Mouse (Mus musculus) B cell, adult 2 months (primary cell): ENCODE measurements around the gene Mesd.
"Not testable (repeated sequence)": the region's sequence is repeated elsewhere in the genome, so short reads cannot be mapped to it uniquely, and the experiment has no call there.

ENCODE experiments used
- DNase-seq, 2 experiments: peaks; one replicate each; pipeline ENCODE4 v3.0.0; 2022

Mesd gene

DNA sequence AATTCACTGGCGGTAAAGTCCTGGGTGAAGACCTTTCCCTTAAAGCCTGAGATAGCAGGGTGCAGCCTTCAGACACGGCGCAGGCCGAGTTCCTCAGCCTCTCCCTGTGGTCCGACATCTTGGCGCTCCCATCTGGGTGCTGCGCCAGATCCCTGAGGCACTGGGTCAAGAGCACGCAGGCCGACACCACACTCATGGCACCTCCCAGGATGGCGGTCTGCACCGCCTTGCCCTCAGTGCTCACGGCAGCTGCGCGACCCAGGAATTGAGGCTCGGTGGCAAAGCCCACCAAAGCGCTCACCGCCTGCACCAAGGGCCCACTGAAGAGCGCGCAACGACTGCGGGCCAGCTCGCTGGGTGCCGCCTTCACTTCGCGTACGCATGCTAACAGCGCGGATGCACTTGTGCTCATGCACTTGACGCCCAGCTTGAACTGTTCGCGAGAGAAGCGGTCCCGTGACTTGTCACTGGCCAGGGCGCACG is 2.1 kb upstream of the Mesd start:
- DNase-seq = no peak

DNA sequence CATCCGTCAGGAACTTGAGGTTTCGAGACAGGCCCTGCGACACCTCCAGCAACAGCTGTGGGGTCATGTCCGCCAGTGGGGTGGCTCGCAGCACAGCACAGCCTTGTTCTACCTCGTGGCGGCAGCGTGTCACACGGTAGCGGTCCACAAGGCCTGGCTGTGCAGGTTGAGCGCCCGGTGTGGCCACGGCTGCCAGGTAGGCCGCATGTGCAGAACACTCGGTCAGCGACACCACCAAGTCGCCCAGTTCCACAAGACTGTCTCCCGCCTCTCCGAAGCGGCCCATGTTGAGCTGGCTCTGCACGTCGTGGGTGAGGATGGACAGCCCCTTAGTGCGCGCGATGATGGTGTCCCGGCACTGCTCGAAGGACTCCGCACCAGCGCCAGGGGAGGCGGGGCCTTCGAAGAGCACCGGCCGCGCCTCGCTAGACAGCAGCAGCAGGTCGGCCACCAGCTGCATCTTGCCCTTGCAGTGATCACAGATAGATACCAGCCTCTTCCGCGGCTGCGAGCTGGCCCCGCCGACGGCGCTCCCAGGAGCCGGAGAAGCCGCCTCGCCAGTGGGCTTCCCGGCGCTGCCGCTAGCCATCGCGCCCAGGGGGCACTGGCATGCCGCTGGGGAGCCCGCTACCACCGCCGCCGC is 1.5 kb upstream of the Mesd start:
- peak; percentile 46 to 58 for DNase-seq

DNA sequence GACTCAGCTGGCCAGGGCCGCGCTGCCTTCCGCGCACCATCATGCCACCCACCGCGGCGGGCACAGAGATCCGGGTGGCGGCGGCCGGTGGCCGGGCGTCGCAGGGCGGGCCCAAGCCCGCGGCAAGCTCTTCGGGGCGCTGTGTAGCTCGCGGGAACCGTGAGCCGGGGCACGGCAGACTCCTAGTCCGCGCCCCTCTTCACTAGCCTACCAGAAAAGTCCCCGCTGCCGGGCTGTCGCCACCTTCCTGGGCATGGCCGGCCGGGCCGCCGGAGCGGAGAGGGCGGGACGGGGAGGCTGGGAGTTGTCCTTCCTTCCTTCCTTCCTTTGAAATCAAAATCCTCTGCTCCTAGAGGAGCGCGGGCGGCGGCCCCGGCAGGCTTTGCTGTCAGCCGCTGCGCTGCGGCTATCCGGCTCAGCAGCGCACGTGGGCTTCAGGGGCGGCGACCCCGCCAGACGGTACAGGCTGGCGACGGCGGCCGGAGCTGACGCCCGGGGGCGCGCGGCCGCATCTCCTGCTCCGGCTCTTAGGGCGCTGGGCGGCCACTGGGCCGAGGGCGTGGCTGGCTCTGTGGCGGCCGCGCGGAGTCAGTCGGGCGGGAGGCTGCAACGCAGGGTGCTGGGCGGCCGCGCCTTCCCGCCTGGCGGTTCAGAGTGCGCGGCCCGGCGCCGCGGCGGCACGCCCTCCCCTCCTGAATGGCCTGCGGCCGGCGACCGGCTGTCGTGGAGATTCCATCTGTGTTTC is 818 bp upstream of the Mesd start:
- DNase-seq = peak in 1 of 2 experiments; percentile 60

DNA sequence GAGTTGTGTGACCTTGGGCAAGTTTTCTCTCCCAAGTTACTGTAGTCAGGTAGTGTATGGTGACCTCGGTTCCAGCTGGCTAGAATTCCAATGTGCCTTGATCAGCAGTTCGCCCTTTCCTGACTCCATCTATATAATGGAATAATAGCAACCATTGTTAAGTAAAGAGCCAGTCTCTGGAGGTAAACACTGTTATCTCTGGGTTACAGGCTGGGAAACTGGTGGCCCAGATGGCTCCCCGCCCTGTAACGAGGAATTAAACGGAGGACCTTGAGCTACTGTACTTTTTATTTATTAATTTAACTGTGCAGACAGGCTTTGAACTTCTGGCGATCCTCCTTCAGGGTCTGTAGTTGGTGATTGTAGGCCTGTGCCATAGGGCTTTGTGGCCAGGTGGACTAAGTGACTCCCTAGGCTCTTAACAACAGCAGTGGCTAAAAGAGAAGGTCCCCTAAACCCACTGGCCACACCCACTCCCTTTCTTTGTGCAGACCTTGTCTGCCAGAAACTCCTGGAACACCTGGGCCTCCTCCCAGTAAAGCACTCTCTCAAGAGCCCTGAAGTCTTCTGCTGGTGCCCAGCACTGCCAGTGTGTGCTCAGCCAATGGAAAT is 761 bp downstream of the Mesd start:
- no peak for DNase-seq

DNA sequence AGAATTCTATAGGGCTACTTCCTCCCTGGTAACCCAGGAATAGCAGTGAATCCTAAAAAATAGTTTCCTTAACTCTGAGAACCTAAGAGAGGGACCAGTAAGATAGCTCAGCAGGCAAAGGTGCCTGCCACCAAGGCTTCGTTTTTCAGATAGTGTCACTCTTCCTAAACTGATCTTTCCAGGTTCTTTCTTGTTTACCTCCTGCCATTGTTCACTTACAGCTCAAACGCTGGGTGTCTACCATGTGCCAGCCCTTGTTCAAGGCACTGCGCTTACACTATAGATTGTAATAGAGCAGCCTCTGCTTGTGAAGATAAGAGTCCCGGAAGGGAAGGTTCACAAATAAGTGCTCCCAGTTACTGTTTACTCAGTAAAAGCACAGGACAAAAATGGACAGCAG is 1.6 kb downstream of the Mesd start:
- no peak for DNase-seq

DNA sequence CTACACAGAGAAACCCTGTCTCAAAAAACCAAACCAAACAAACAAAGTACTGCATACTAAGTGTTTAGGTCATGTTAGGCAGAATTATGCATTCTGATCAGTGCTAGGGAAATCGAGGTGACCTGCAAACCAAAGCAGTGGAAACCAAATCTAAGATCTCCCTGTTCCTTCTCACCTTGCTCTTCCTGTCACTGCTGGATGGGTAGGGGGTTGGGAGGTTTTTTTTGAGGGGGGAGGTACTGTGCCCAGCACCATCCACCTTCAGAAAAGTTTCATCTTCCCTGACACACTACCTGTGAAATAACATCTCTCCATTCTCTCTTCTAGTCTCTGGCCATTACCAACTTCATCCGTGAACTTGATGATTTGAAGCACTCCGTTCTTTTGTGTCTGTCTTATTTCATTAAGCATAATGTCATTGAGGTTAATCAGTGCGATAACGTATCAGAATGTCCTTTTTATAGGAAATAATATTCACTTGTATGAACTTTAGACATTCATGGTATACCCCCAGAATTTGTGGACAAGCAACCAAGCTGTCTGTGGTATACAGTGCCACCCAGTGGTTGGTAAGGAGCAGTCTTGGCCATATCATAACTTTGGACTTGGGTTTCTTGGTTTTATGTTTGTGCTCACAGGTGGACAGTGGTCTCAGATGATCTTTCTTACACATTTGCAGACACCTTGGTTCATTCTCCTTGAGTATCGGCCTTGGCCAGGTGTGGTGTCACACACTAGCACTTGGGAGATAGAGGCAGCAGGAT is 2.3 kb downstream of the Mesd start:
- peak; percentile 42 to 50 for DNase-seq

DNA sequence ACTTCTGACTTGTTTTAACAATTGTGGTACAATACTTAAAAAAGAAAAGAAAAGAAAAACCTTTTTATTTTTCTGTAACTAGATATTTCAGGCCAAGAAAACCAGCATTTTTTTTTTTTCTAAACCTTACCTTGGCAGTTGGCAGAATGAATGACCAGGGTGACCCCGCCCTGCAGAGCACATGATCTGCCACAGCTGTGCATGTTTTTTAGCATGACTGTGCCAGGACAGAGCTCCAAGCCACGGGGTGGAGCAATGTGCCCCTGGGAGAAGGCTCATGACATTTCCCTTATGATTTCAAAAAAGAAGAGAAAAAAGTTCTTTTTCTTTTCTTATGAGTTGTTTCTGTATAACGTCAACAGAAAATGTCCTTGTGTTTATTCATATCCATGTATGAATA is 5.1 kb downstream of the Mesd start:
- DNase-seq = no peak

DNA sequence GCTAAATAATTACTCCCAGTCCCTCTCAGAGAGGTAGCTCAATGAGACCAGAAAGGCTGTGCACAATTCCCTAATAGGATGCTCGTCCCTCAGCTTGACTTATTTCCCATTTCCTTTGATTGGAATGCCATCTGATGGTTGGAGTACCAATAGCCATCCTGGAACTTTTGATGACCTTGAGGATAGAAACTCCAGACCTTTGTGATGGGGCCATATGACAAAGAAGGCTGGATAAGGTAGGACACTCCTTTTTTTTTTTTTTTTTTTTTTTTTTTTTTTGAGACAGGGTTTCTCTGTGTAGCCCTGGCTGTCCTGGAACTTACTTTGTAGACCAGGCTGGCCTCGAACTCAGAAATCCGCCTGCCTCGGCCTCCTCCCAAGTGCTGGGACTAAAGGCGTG is 5.7 kb downstream of the Mesd start:
- not testable (repeated sequence) for DNase-seq

DNA sequence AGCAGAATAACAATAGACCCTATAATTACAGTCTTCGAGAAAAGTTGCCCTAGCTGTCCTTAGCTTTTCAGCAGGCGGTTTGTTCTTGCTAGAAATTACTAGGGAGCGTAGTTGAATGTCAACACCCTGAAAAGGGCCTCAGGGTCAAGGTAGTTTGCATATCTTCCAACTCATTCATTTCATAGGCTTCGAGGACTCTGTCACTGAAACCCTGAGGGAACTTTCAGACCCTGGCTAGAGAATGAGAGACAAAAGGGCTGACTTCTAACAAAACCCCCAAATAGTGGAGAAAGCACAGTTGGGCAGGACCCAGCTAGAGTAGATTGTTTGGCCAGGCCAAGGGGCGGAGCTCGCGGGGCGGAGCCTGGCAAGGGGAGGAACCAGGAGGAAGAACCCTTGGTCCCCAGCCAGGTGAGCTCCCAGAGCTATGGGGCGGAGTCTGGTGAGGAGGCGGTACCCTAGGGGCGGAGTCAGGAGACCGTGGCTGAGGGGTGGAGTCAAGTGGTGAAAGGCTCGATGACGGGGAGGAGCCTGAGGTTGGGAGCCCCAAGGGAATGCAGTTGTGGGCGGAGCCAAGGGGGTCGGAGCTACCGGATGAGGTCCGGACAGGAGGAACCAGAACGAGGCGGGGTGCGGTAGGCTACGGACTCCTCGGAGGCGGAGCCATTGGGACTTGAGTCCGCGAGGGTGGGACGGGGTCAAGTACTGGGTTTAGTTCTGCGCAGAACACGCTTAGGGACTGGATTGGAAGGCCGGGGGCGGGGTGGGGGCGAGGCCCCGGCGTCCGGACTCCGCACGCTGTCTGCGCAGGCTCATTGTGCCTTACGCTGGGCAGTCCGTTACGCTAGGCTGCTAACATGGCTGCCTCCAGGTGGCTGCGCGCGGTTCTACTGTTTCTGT is 7.4 kb downstream of the Mesd start:
- peak; percentile 100 for DNase-seq

DNA sequence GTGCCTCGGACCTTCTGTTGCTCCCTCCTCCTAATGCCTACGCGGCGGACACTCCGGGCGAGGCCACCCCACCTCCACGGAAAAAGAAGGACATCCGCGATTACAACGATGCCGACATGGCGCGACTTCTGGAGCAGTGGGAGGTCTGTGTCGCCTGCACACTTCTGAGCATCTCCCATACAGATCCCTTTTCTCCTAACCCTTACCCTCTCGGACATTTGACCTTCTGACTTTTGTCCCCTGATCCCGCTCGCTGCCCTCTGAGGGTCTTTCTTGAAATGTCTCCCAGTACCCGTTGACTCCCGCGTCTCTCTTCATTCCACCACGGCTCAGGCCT is 8.0 kb downstream of the Mesd start:
- no peak for DNase-seq

DNA sequence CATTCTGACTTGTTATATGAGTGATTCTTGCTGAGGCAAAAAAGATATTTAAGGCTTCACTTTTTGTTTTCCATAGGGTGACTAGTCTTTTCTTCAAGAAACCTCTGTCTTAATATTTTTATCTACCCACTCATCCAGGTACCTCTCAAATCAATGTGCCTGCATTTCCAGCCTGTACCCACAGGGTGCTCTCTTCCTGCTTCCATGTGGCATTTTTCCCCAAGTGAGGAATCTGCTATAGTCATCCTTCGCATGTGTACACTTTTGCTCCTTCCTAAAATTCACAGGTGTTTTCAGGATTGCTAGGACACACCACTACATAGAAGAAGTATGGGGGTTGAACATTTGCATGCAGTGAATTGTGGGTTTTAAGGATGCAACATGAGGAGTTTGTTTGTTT is 10.1 kb downstream of the Mesd start:
- no peak for DNase-seq

DNA sequence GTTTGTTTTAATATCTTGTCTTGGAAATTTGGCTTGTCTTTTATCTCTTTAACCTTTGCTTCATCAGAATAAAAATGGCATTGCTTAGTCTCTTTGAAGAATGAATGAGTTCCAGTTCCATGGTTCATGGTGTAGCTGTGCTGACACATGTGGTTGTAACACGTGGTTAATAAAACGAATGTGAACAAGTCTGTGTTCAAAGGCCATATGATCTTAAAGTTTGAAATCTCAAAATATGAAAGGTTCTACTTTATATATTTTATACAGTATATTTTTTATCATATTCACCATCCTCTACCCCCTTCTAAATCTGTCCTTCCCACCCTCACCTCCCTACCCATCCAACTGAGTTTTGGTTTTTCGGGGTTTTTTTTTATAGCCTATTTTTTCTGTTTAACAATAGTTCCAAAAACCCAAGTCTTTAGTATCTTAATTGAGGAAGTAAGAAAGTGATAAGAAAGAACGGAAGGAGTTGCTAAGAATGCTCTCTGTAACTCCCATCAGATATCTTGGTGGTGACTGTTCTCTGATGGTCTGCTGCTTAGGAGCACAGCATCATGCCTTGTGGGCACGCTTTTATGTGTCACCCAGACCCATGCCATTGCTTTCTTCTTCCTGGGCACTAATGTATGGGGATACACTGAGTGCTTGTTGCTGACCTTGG is 11.9 kb downstream of the Mesd start:
- DNase-seq = no peak

DNA sequence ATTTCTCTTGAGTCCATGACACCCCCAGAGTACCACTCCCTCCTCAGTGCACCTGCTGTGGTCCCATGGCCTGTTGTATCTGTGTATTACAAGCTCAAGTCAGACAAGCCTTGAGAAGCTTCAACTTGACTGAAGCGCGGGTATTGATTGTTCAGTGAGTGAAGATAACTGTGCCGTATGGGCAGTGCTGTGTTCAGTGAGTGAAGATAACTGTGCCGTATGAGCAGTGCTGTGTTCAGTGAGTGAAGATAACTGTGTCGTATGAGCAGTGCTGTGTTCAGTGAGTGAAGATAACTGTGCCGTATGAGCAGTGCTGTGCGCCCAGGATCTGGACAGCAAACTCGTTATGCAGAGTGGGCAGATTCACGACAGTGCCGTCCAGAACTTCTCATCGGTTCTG is 14.0 kb downstream of the Mesd start:
- no peak for DNase-seq

DNA sequence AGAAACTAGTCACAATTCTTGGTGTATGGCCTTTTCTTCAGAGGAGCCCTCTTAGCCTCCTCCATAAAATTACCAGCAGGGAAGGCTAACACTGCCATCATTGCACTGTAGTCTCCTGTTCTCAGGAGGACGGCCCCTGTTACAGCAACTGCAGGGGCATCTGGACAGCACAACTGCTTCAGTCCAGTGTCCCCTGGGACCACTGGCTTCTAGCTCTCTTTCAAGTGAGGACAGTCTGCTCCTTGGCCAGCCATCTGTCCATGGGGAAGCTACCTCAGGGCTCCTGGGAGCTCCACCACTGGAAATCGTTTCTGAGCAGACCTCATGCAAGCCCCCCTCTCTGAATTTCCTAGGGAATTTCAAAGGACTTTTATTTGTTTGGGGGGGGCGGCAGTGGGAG is 16.3 kb downstream of the Mesd start:
- DNase-seq = no peak

DNA sequence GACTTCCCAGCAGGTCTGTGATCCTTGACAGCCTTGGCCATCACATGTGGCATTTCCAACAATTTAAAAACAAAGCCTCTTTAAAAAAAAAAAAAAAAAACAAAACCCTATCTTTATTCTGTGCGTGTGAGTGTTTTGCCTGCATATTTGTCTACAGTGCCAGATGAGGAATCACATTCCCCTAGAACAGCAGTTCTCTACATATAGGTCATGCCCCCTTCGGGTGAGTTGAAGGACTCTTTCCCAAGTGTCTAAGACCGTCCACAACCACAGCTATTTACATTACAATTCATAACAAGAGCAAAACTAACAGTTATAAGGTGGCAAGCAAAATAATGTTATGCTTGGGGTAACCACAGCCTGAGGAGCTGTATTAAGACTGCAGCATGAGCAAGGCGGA is 17.2 kb downstream of the Mesd start:
- no peak for DNase-seq

DNA sequence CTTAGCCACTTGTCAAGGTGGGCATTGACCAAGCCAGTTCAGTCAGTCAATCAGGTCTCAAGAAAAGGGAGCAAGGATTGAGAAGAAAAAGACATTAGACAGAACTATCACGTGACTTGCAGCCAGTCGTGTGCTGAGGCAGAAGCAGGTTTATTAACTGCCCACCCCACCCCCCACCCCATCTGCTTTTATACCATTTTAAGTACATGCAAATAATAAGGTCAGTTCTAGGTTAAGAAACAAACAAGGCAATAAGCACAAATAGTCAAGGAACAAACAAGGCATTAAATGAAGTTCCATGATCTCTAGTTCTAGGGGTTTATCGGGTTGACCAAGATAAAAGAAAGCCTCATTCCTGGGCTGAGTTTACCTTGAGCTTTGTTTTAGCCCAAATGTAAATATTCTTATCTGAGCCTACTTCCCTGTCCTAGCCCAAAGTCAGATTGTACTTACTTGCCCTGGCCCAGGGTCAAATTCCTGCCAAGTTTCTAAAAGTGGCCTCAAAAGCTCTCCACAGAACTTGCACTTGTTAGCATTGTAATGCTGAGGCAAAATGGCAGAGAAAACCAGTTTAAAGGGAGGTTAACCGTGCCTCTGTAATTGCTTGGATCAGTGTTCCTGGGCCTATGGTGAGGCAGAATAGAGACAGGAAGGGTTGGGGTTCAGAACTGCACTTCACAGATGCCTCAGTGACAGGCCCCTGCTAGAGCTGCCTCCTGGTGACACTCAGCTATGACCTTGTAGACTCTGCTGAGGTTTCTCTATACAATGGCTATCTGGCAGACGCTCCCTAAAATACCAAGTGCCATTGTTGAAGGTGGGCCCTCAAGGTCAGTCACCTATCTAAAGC is 18.3 kb downstream of the Mesd start:
- DNase-seq = no peak

DNA sequence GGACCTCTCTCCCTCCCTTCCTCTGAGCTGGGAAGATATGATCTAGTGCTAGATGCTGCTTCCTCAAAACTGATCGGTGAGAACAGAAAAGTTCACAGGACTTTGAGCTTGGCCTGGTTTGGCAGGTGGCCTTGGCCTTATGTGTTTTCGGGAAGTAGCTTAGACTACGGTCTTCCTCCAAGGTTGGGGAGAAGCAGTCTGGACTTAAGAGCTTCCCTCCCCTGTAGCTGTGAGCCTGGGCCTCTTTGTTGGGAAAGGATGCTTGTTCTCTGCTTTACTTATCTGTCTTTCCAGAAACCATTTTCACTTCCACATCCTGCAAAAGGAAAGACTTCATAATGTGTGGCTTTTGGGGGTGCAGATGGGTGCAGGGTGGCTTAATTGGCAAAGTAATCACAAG is 20.6 kb downstream of the Mesd start:
- no peak for DNase-seq

DNA sequence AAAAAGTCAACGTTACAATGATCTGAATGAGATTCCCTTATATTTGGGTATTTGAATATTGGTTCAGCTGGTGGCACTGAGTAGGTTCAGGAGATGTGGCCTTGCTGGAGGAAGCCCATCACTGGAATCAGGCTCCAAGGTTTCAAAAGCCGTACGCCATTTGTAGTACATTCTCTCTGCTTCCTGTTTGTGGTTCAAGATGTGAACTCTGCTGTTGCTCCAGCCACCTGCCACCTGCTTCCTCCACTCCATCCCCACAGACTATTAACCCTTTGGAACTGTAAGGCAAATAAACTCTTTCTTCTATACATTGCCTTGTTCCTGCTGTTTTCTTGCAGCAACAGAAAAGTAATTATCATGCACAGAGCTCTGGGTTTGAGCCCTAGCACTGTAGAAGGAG is 27.6 kb downstream of the Mesd start:
- no peak for DNase-seq

DNA sequence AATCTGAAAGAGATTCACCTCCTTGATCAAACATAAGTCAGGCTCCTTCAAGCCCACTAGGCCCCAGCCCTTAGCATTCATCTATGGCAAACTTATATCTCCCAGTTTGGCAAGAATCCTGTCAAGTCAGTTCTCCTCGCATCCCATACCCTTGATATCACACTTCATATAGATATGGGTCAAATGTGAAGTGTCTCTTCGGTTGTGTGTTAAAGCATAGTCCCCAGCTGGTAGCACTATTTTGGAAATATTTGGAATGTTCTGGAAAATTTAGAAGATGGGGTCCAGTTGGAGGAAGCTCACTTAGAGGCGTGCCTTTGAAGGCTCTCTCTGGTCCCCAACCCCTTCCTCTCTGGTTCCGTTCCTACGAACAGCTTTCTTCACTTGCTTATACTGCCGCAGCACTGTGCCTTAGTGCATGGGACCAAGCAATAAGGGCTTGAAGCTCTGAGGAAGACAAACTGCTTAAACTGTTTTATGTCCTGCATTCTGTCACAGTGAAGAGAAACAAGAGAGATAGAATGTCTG is 29.2 kb downstream of the Mesd start:
- DNase-seq = no peak

DNA sequence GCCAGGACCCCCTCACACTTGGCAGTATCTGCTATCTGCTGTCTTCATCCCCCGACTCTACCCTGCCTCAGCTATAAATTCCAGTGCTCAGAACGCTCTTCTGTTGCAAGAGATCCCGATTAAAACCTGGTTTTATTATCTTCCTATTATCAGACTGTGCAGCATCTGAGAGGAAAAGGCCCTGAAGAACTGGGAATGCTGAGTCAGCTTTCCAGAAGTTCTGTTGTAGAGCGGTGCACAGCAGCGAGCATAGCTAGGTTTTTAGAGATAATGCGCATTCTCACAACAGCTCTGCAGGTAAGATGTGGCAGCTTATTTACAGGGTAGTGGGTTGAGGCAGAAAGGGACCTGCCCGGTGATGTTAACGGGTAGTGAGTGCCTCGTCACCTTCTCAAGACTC is 29.7 kb downstream of the Mesd start:
- DNase-seq = no peak

DNA sequence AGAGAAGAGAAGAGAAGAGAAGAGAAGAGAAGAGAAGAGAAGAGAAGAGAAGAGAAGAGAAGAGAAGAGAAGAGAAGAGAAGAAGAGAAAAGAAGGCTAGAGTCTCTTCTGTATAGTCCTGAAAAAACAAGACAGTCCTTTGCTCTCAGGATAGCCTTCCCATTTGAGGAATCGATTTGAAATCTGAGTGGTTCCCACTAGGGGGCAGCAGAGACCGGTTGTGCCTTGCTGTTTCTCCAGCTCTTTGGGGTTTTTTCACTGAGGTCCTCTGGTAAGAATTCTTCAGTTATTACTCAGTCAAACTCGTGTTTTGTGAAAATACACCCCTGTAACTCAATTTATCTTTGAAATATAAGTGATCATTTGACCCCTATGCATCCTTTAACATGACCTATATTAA is 30.3 kb downstream of the Mesd start:
- peak; percentile 82 to 85 for DNase-seq
